Mouse (Mus musculus): Measurements from ENCODE around the gene Pskh1.

DNA sequence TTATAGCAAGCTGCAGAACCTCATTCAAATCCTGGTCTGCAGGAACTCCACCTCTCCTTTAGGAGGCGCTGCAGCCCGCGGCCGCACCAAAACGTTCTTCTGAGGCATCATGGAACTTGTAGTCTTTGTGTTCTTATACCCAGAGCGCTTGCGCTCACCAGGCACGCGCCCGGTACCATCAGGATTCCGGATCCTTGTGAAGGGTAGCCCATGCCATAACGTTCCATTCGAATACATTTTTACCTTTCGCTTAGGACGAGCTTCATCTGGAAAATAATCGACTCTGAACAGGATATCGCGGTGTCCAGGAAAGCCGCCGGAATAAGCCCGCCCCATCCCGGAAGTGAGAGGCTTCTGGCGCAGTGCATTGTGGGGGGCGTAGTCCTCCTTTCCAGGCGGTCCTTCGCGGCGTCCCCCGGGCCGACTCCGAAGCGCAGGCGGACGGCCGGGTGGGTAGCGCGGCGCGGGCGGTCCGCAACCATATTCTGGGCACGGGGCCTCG, 45.5 kb upstream of the Pskh1 start, which contains the start of gene Thap11:
- TF ChIP-seq POLR2A (IDR thresholded peaks at IDR 0.05; ENCODE audit: extremely low read depth, insufficient read depth, low read length) (no peak), CTCF (IDR thresholded peaks at IDR 0.05; ENCODE audit: extremely low read depth, insufficient read depth, low read length) (peak; percentile 81)
